Mouse (Mus musculus) heart, embryonic 15.5 days (tissue): ENCODE data around the gene Spata13. TPM values are rescaled to one million over a fixed set of nuclear protein-coding genes. Genes with fewer than 3 reads are reported as not detected.

Source experiments
- ATAC-seq: fragments of 200-750 bp; cut with Nextera tagmentation; replicated peaks from 2 replicates; pipeline ENCODE4 v1.8.0; 2017; ENCODE audit warnings: low read depth, moderate TSS enrichment; ENCODE audit not compliant: insufficient number of reproducible peaks, insufficient read depth, low FRiP score
- H3K27ac ChIP-seq: fragments of 300-500 bp; sonication (generic); 2 replicates; pipeline ENCODE4 v1.5.1; 2015; ENCODE audit warnings: mild to moderate bottlenecking, inconsistent platforms
- H3K27me3 ChIP-seq: fragments of 300-500 bp; sonication (generic); 2 replicates; pipeline ENCODE4 v1.6.1; 2015; ENCODE audit warnings: inconsistent platforms
- H3K36me3 ChIP-seq: fragments of 300-500 bp; sonication (generic); 2 replicates; pipeline ENCODE4 v1.6.1; 2015; ENCODE audit warnings: mild to moderate bottlenecking, inconsistent platforms
- H3K4me1 ChIP-seq: fragments of 300-500 bp; sonication (generic); replicated peaks from 2 replicates; pipeline ENCODE4 v1.6.1; 2015; ENCODE audit warnings: inconsistent platforms
- H3K4me2 ChIP-seq: fragments of 300-500 bp; sonication (generic); 2 replicates; pipeline ENCODE4 v1.6.1; 2015; ENCODE audit warnings: inconsistent platforms, mild to moderate bottlenecking, moderate library complexity
- H3K4me3 ChIP-seq: fragments of 300-500 bp; sonication (generic); 2 replicates; pipeline ENCODE4 v1.5.1; 2015; ENCODE audit warnings: mild to moderate bottlenecking, inconsistent platforms
- H3K9ac ChIP-seq: fragments of 300-500 bp; sonication (generic); 2 replicates; pipeline ENCODE4 v1.6.1; 2015; ENCODE audit warnings: mild to moderate bottlenecking, inconsistent platforms
- H3K9me3 ChIP-seq: fragments of 300-500 bp; sonication (generic); replicated peaks from 2 replicates; pipeline ENCODE4 v1.6.1; 2016; ENCODE audit warnings: inconsistent platforms
- WGBS: fragments of 180-500 bp; shearing (Covaris S2); methylation state at CpG from one replicate; pipeline ENCODE4 v1.1.7; 2015; ENCODE audit warnings: mixed read lengths; 5-methylcytosine and 5-hydroxymethylcytosine counted together
- polyA plus RNA-seq: library from polyadenylated mRNA; unstranded; fragments of >200 nt; fragmentation: Nextera tagmentation; extraction: Ambion mirVana; gene quantifications from 2 replicates; pipeline ENCODE4 v1.2.1, GENCODE M21; 2015

The Spata13 gene
- polyA plus RNA-seq = 14.9 and 18.5 TPM in 2 replicates

GRCm38 (mm10) chr14:60633961-60634864 is at the start of gene Spata13:
Spata13 (plus strand) TSS chr14:60634001.
- ATAC-seq = peak; percentile 86
- H3K36me3 ChIP-seq = no peaks in the 10 kb centered on the region
- peak within 1 kb of the TSS; percentile 100 for H3K4me2 ChIP-seq
- H3K27ac ChIP-seq = peak within 1 kb of the TSS; percentile 38; the same call in 1 of the 2 replicates
- H3K9ac ChIP-seq = peak within 1 kb of the TSS; percentile 65
- H3K27me3 ChIP-seq = peaks cover 34% of the 10 kb centered on the region
- peak within 1 kb of the TSS; percentile 64 for H3K4me3 ChIP-seq
- H3K9me3 ChIP-seq = no peaks in the 10 kb centered on the region
- H3K4me1 ChIP-seq = peaks cover 20% of the 10 kb centered on the region
- under 1% methylated on average over 50 of the region's 50 CpGs for WGBS

GRCm38 (mm10) chr14:60586687-60587453 is 46.9 kb upstream of the Spata13 start:
- H3K9ac ChIP-seq = no peak overlapping the region
- ATAC-seq = 0 out of 2 replicates have a peak, but pooled peaks have one; percentile 55
- no peaks in the 10 kb centered on the region for H3K9me3 ChIP-seq
- 0 out of 2 replicates have a peak, but pooled peaks cover 3% of the 10 kb centered on the region for H3K27me3 ChIP-seq
- no peaks in the 10 kb centered on the region for H3K36me3 ChIP-seq
- peaks cover 16% of the 10 kb centered on the region for H3K4me1 ChIP-seq
- no peak overlapping the region for H3K4me2 ChIP-seq
- H3K27ac ChIP-seq = peak overlapping the region; percentile 54; the same call in 1 of the 2 replicates
- 59% methylated on average over 15 of the region's 15 CpGs for WGBS
- H3K4me3 ChIP-seq = no peak overlapping the region

GRCm38 (mm10) chr14:60589001-60589400 is 44.8 kb upstream of the Spata13 start:
- ATAC-seq = no peak
- Histone ChIP-seq H3K27ac (no peak overlapping the region), H3K27me3 (0 out of 2 replicates have a peak, but pooled peaks cover 4% of the 10 kb centered on the region), H3K9me3 (no peaks in the 10 kb centered on the region), H3K4me2 (no peak overlapping the region), H3K36me3 (no peaks in the 10 kb centered on the region), H3K4me3 (no peak overlapping the region), H3K4me1 (peaks cover 30% of the 10 kb centered on the region), H3K9ac (no peak overlapping the region)
- WGBS = 89% methylated on average over 2 of the region's 2 CpGs

GRCm38 (mm10) chr14:60592339-60592738 is 41.5 kb upstream of the Spata13 start:
- no peaks in the 10 kb centered on the region for H3K9me3 ChIP-seq
- no peak overlapping the region for H3K9ac ChIP-seq
- 61% methylated on average over 5 of the region's 5 CpGs for WGBS
- H3K27ac ChIP-seq = peak overlapping the region; percentile 54
- 0 out of 2 replicates have a peak, but pooled peaks cover 4% of the 10 kb centered on the region for H3K27me3 ChIP-seq
- 0 out of 2 replicates have a peak overlapping the region, but pooled peaks have one; percentile 43 for H3K4me2 ChIP-seq
- no peaks in the 10 kb centered on the region for H3K36me3 ChIP-seq
- no peak for ATAC-seq
- H3K4me1 ChIP-seq = peaks cover 29% of the 10 kb centered on the region
- H3K4me3 ChIP-seq = no peak overlapping the region

GRCm38 (mm10) chr14:60592822-60593221 is 41.0 kb upstream of the Spata13 start:
- H3K27ac ChIP-seq = peak overlapping the region; percentile 54; the same call in 1 of the 2 replicates
- WGBS = 10% methylated on average over 7 of the region's 7 CpGs
- no peak for ATAC-seq
- peaks cover 30% of the 10 kb centered on the region for H3K4me1 ChIP-seq
- H3K36me3 ChIP-seq = no peaks in the 10 kb centered on the region
- H3K9me3 ChIP-seq = no peaks in the 10 kb centered on the region
- peak overlapping the region; percentile 43 for H3K4me2 ChIP-seq
- H3K9ac ChIP-seq = no peak overlapping the region
- 0 out of 2 replicates have a peak, but pooled peaks cover 4% of the 10 kb centered on the region for H3K27me3 ChIP-seq
- H3K4me3 ChIP-seq = no peak overlapping the region

GRCm38 (mm10) chr14:60597571-60597970 is 36.2 kb upstream of the Spata13 start:
- H3K4me2 ChIP-seq = no peak overlapping the region
- peaks cover 18% of the 10 kb centered on the region for H3K4me1 ChIP-seq
- no peak overlapping the region for H3K9ac ChIP-seq
- H3K36me3 ChIP-seq = no peaks in the 10 kb centered on the region
- ATAC-seq = no peak
- H3K9me3 ChIP-seq = no peaks in the 10 kb centered on the region
- no peak overlapping the region for H3K4me3 ChIP-seq
- no peaks in the 10 kb centered on the region for H3K27me3 ChIP-seq
- WGBS = 17% methylated on average over 4 of the region's 4 CpGs
- peak overlapping the region; percentile 42; the same call in 1 of the 2 replicates for H3K27ac ChIP-seq

GRCm38 (mm10) chr14:60599044-60599443 is 34.8 kb upstream of the Spata13 start:
- ATAC-seq = no peak
- H3K4me3 ChIP-seq = no peak overlapping the region
- 68% methylated on average over 2 of the region's 2 CpGs for WGBS

GRCm38 (mm10) chr14:60605564-60605963 is 28.2 kb upstream of the Spata13 start:
- Histone ChIP-seq H3K4me2 (no peak overlapping the region), H3K4me1 (0 out of 2 replicates have a peak, but pooled peaks cover 3% of the 10 kb centered on the region), H3K9me3 (no peaks in the 10 kb centered on the region), H3K27ac (no peak overlapping the region), H3K36me3 (no peaks in the 10 kb centered on the region), H3K27me3 (no peaks in the 10 kb centered on the region), H3K4me3 (no peak overlapping the region), H3K9ac (no peak overlapping the region)
- ATAC-seq = no peak
- WGBS = 40% methylated on average over 2 of the region's 2 CpGs

More at GRCm38 (mm10) chr14:60599044-60599443, 34.8 kb upstream of the Spata13 start:
- H3K4me2 ChIP-seq = no peak overlapping the region
- H3K9ac ChIP-seq = no peak overlapping the region
- H3K9me3 ChIP-seq = no peaks in the 10 kb centered on the region
- H3K27me3 ChIP-seq = no peaks in the 10 kb centered on the region
- no peaks in the 10 kb centered on the region for H3K36me3 ChIP-seq
- H3K27ac ChIP-seq = no peak overlapping the region; the same call in 1 of the 2 replicates
- H3K4me1 ChIP-seq = peaks cover 10% of the 10 kb centered on the region

GRCm38 (mm10) chr14:60606194-60606593 is 27.6 kb upstream of the Spata13 start:
- no peak overlapping the region for H3K4me2 ChIP-seq
- no peak overlapping the region for H3K9ac ChIP-seq
- 56% methylated on average over 4 of the region's 4 CpGs for WGBS
- H3K27ac ChIP-seq = no peak overlapping the region
- no peaks in the 10 kb centered on the region for H3K9me3 ChIP-seq
- H3K36me3 ChIP-seq = no peaks in the 10 kb centered on the region
- H3K4me3 ChIP-seq = no peak overlapping the region
- H3K4me1 ChIP-seq = 0 out of 2 replicates have a peak, but pooled peaks cover 3% of the 10 kb centered on the region
- H3K27me3 ChIP-seq = no peaks in the 10 kb centered on the region
- no peak for ATAC-seq

- no peak overlapping the region for H3K27ac ChIP-seq
- H3K9ac ChIP-seq = no peak overlapping the region
- no peak overlapping the region for H3K4me3 ChIP-seq
- ATAC-seq = no peak
- H3K4me1 ChIP-seq = 0 out of 2 replicates have a peak, but pooled peaks cover 3% of the 10 kb centered on the region
- H3K4me2 ChIP-seq = no peak overlapping the region
- 81% methylated on average over 4 of the region's 4 CpGs for WGBS
- H3K36me3 ChIP-seq = no peaks in the 10 kb centered on the region
- H3K9me3 ChIP-seq = no peaks in the 10 kb centered on the region
- H3K27me3 ChIP-seq = no peaks in the 10 kb centered on the region
Observed at GRCm38 (mm10) chr14:60607743-60608142, 26.1 kb upstream of the Spata13 start.

- no peak overlapping the region for H3K4me2 ChIP-seq
- no peak overlapping the region for H3K4me3 ChIP-seq
- H3K27me3 ChIP-seq = no peaks in the 10 kb centered on the region
- 70% methylated on average over 1 of the region's 1 CpGs for WGBS
- H3K4me1 ChIP-seq = 0 out of 2 replicates have a peak, but pooled peaks cover 3% of the 10 kb centered on the region
- H3K9me3 ChIP-seq = no peaks in the 10 kb centered on the region
- H3K36me3 ChIP-seq = no peaks in the 10 kb centered on the region
- no peak overlapping the region for H3K27ac ChIP-seq
- ATAC-seq = no peak
- no peak overlapping the region for H3K9ac ChIP-seq
Observed at GRCm38 (mm10) chr14:60609160-60609559, 24.6 kb upstream of the Spata13 start.
